Mouse (Mus musculus): Measurements from ENCODE around the gene 1190005I06Rik.

Gene 1190005I06Rik

GRCm38 (mm10) chr8:120580336-120581000 lies 67.0 kb downstream of the 1190005I06Rik start:
- DNase-seq (ENCODE audit: inconsistent age in 2 of 2, low spot score in 1 of 2), result no peak

- no peak for DNase-seq (ENCODE audit: inconsistent age in 2 of 2, low spot score in 1 of 2)
Measured at GRCm38 (mm10) chr8:120577821-120578220, 69.6 kb downstream of the 1190005I06Rik start.

- DNase-seq (ENCODE audit: inconsistent age in 2 of 2, low spot score in 1 of 2), result no peak
Measured at GRCm38 (mm10) chr8:120575801-120576200, 71.6 kb downstream of the 1190005I06Rik start.

GRCm38 (mm10) chr8:120574941-120575340 lies 72.5 kb downstream of the 1190005I06Rik start:
- DNase-seq (ENCODE audit: inconsistent age in 2 of 2, low spot score in 1 of 2), result peak in 1 of 2 experiments; percentile 70

- DNase-seq (ENCODE audit: inconsistent age in 2 of 2, low spot score in 1 of 2), result no peak
Measured at GRCm38 (mm10) chr8:120573866-120574265, 73.6 kb downstream of the 1190005I06Rik start.

- no peak for DNase-seq (ENCODE audit: inconsistent age in 2 of 2, low spot score in 1 of 2)
Measured at GRCm38 (mm10) chr8:120572534-120572933, 74.9 kb downstream of the 1190005I06Rik start.

- no peak for DNase-seq (ENCODE audit: inconsistent age in 2 of 2, low spot score in 1 of 2)
Measured at GRCm38 (mm10) chr8:120571561-120571960, 75.9 kb downstream of the 1190005I06Rik start.

- peak; percentile 73 to 90 for DNase-seq (ENCODE audit: inconsistent age in 2 of 2, low spot score in 1 of 2)
Measured at GRCm38 (mm10) chr8:120569939-120570715, 77.3 kb downstream of the 1190005I06Rik start.

GRCm38 (mm10) chr8:120569123-120569522 lies 78.3 kb downstream of the 1190005I06Rik start:
- no peak for DNase-seq (ENCODE audit: inconsistent age in 2 of 2, low spot score in 1 of 2)

GRCm38 (mm10) chr8:120568164-120568798 lies 79.2 kb downstream of the 1190005I06Rik start:
- no peak for DNase-seq (ENCODE audit: inconsistent age in 2 of 2, low spot score in 1 of 2)

GRCm38 (mm10) chr8:120567731-120568130 lies 79.7 kb downstream of the 1190005I06Rik start:
- DNase-seq (ENCODE audit: inconsistent age in 2 of 2, low spot score in 1 of 2), result no peak

GRCm38 (mm10) chr8:120566681-120567080 lies 80.8 kb downstream of the 1190005I06Rik start:
- no peak for DNase-seq (ENCODE audit: inconsistent age in 2 of 2, low spot score in 1 of 2)

- DNase-seq (ENCODE audit: inconsistent age in 2 of 2, low spot score in 1 of 2), result no peak
Measured at GRCm38 (mm10) chr8:120565151-120565711, 82.2 kb downstream of the 1190005I06Rik start.

- peak; percentile 94 to 96 for DNase-seq (ENCODE audit: inconsistent age in 2 of 2, low spot score in 1 of 2)
Measured at GRCm38 (mm10) chr8:120563851-120564837, 83.3 kb downstream of the 1190005I06Rik start.

GRCm38 (mm10) chr8:120563348-120563724 lies 84.1 kb downstream of the 1190005I06Rik start:
- DNase-seq (ENCODE audit: inconsistent age in 2 of 2, low spot score in 1 of 2), result peak in 1 of 2 experiments; percentile 52

- DNase-seq (ENCODE audit: inconsistent age in 2 of 2, low spot score in 1 of 2), result no peak
Measured at GRCm38 (mm10) chr8:120562680-120563347, 84.6 kb downstream of the 1190005I06Rik start.

GRCm38 (mm10) chr8:120561539-120562435 lies 85.6 kb downstream of the 1190005I06Rik start:
- no peak for DNase-seq (ENCODE audit: inconsistent age in 2 of 2, low spot score in 1 of 2)

GRCm38 (mm10) chr8:120560535-120560934 lies 86.9 kb downstream of the 1190005I06Rik start:
- DNase-seq (ENCODE audit: inconsistent age in 2 of 2, low spot score in 1 of 2), result no peak

GRCm38 (mm10) chr8:120559654-120560053 lies 87.8 kb downstream of the 1190005I06Rik start:
- DNase-seq (ENCODE audit: inconsistent age in 2 of 2, low spot score in 1 of 2), result no peak
